Mouse (Mus musculus): ENCODE measurements around the gene Tcf12. TPM values are rescaled to one million over a fixed set of nuclear protein-coding genes. Genes with fewer than 3 reads are reported as not detected.

Tcf12 gene
- polyA plus RNA-seq, 1 experiment from 2014 or later, result 8.4 TPM

DNA sequence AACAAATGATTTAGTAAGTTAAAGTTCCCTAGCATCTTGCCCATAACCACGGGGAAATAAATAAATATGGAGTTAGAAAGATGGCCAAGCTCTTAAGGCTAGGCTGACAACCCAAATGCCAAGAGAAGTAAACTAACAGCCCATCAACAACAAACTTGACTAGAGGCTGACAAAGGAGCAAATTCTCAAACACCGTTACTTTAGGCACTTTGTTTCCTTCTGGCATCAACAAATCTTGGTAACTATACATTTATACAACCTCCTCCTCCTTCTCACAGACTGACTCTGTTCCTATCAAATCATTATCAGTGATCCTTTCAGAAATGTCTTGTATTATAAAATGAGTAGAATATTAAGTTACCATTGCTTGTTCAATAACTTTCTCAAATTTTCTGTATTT lies 159.7 kb downstream of the Tcf12 start:
- Histone ChIP-seq H3K4me3 (replicated peaks) (no peak overlapping the region), H3K9ac (no peak overlapping the region), H3K4me2 (no peak overlapping the region), H3K27ac (replicated peaks) (no peak overlapping the region), H3K9me3 (replicated peaks) (no peaks in the 10 kb centered on the region), H3K27me3 (no peaks in the 10 kb centered on the region), H3K36me3 (replicated peaks) (no peaks in the 10 kb centered on the region), H3K4me1 (replicated peaks) (peaks cover 13% of the 10 kb centered on the region)
- WGBS (ENCODE audit: insufficient replicate concordance), result 60% methylated on average over 2 of the region's 2 CpGs
- no peak for ATAC-seq (ENCODE audit: insufficient read depth)

DNA sequence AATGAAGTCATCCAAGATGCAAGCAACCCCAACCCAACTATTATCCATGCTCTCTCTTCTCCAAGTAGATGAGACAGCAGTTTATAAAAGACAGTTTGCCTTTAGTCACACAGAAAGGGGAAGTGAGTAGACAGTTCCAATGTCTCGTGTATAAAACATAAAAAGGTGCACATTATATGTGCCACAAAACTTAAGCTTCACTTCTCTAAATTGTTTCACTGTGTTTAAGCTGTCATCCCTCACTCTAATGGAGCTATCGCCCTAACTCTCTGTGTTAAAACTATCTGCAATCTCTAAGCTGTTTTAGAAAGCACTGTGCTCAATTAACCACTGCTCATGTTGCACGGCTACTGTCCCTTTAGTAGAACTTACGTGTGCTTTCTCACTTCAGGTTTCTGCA lies 160.3 kb downstream of the Tcf12 start:
- Histone ChIP-seq H3K36me3 (replicated peaks) (no peaks in the 10 kb centered on the region), H3K4me2 (no peak overlapping the region), H3K9ac (no peak overlapping the region), H3K27ac (replicated peaks) (no peak overlapping the region), H3K4me3 (replicated peaks) (no peak overlapping the region), H3K9me3 (replicated peaks) (no peaks in the 10 kb centered on the region), H3K27me3 (no peaks in the 10 kb centered on the region), H3K4me1 (replicated peaks) (peaks cover 13% of the 10 kb centered on the region)
- 35% methylated on average over 4 of the region's 4 CpGs for WGBS (ENCODE audit: insufficient replicate concordance)
- ATAC-seq (ENCODE audit: insufficient read depth), result no peak

DNA sequence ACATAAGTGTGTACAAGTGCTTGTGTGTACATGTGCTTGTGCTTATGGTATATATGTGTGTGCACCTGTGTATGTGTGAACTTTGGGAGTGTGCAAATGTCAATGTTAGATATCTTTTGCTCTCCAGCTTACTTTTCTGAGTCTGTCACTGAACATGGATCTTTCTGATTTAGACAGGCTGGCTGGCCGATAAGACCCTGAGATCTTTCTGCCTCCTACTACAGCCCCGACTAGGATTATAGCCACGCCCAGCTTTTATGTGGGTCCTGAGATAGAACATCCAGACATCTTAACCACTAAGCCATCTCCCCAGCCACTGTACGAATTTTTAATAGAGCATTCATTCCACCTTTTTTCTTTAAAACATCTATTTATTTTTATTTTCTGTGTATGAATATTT lies 166.9 kb downstream of the Tcf12 start:
- Histone ChIP-seq H3K9ac (no peak overlapping the region), H3K4me3 (replicated peaks) (no peak overlapping the region), H3K4me2 (no peak overlapping the region), H3K9me3 (replicated peaks) (no peaks in the 10 kb centered on the region), H3K4me1 (replicated peaks) (peaks cover 8% of the 10 kb centered on the region), H3K27me3 (no peaks in the 10 kb centered on the region), H3K27ac (replicated peaks) (0 out of 2 replicates have a peak overlapping the region, but pooled peaks have one; percentile 10), H3K36me3 (replicated peaks) (0 out of 2 replicates have a peak, but pooled peaks cover 4% of the 10 kb centered on the region)
- ATAC-seq (ENCODE audit: insufficient read depth), result peak; percentile 63; the same call in 1 of the 2 replicates
- WGBS (ENCODE audit: insufficient replicate concordance), result 27% methylated on average over 4 of the region's 4 CpGs

DNA sequence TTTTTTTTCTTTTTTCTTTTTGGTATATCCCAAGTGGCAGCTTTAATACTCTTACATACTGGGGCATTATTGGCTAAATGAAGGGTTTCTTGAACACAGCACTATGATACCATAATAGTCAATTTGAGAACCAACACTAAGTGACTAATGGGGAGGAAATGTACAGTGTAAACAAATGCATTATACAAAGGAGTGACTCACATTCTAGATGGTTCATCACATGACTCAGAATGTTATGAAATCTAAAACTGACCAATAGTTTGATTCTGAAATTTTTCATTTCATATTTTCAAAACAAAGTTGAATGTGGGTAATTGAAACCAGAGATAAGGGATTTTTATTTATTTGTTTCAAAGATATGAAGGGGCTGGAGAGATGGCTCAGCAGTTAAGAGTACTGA lies 169.2 kb downstream of the Tcf12 start:
- Histone ChIP-seq H3K36me3 (replicated peaks) (0 out of 2 replicates have a peak, but pooled peaks cover 4% of the 10 kb centered on the region), H3K9ac (no peak overlapping the region), H3K9me3 (replicated peaks) (no peaks in the 10 kb centered on the region), H3K27ac (replicated peaks) (no peak overlapping the region), H3K4me3 (replicated peaks) (no peak overlapping the region), H3K4me2 (no peak overlapping the region), H3K27me3 (no peaks in the 10 kb centered on the region), H3K4me1 (replicated peaks) (peaks cover 8% of the 10 kb centered on the region)
- no peak for ATAC-seq (ENCODE audit: insufficient read depth)

DNA sequence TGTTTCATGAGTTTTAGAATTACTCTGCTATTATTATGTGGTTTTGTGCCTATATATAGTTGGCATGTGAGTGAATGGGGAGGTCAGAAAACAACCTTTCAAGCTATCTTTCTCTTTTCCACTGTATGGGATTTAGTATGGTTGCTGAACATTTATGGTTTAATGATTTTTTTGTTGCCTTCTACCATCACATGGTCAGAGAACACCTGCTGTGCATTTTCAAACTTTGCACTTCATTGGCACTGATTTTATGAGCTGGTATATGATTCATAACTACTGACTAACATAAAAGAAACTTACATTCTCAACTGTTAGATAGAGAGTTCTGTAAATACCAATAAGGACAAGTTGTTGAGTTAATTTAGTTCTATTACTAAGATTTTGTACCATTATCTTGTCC lies 171.7 kb downstream of the Tcf12 start:
- Histone ChIP-seq H3K9ac (no peak overlapping the region), H3K4me3 (replicated peaks) (no peak overlapping the region), H3K27me3 (no peaks in the 10 kb centered on the region), H3K4me2 (no peak overlapping the region), H3K27ac (replicated peaks) (no peak overlapping the region), H3K9me3 (replicated peaks) (no peaks in the 10 kb centered on the region), H3K36me3 (replicated peaks) (0 out of 2 replicates have a peak, but pooled peaks cover 4% of the 10 kb centered on the region), H3K4me1 (replicated peaks) (peaks cover 6% of the 10 kb centered on the region)
- no peak for ATAC-seq (ENCODE audit: insufficient read depth)

DNA sequence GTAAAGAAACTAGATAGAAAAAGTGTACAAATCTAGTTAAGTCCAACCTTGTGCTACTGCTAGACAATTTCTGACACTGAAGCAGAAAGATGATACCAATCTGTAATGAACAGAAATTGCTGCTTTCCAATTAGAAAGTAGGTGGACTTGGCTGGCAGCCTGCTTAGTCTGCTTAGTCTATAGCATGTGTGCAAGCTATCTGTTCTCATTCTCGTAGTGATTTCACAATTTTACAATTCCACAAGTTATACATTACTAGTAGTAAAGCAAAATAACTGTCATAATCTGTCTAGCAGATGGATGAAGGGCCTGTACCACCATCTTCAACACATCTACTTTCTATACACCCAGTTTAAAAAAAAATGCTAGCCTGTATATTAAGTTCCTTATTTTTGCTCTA lies 175.5 kb downstream of the Tcf12 start:
- Histone ChIP-seq H3K9ac (no peak overlapping the region), H3K4me2 (no peak overlapping the region), H3K27me3 (no peaks in the 10 kb centered on the region), H3K27ac (replicated peaks) (no peak overlapping the region), H3K4me3 (replicated peaks) (no peak overlapping the region), H3K36me3 (replicated peaks) (no peaks in the 10 kb centered on the region), H3K4me1 (replicated peaks) (peaks cover 4% of the 10 kb centered on the region), H3K9me3 (replicated peaks) (no peaks in the 10 kb centered on the region)
- WGBS (ENCODE audit: insufficient replicate concordance), result 68% methylated on average over 1 of the region's 1 CpGs
- no peak for ATAC-seq (ENCODE audit: insufficient read depth)

DNA sequence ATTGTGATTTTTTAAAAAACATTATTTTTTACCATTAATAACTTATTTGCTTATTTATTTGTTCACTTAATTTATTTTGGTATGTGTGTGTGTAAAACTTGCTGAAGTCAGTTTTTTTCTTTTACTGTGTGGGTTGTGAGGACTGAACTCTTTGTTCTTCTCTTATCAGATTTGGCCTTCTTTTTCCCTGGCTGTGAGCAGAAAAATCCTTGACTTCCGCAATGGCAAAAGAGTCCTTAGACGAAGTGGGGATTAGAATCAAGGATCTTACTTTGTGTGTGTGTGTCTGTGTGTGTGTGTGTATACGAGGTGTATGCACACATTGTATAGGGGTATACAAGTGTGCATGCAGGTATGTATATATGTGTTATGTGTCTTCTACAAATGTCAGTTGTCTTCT lies 176.8 kb downstream of the Tcf12 start:
- ATAC-seq (ENCODE audit: insufficient read depth), result no peak
- Histone ChIP-seq H3K9me3 (replicated peaks) (no peaks in the 10 kb centered on the region), H3K4me3 (replicated peaks) (no peak overlapping the region), H3K36me3 (replicated peaks) (no peaks in the 10 kb centered on the region), H3K27me3 (no peaks in the 10 kb centered on the region), H3K9ac (no peak overlapping the region), H3K4me2 (no peak overlapping the region), H3K27ac (replicated peaks) (no peak overlapping the region), H3K4me1 (replicated peaks) (peaks cover 12% of the 10 kb centered on the region)
- WGBS (ENCODE audit: insufficient replicate concordance), result 75% methylated on average over 3 of the region's 3 CpGs

DNA sequence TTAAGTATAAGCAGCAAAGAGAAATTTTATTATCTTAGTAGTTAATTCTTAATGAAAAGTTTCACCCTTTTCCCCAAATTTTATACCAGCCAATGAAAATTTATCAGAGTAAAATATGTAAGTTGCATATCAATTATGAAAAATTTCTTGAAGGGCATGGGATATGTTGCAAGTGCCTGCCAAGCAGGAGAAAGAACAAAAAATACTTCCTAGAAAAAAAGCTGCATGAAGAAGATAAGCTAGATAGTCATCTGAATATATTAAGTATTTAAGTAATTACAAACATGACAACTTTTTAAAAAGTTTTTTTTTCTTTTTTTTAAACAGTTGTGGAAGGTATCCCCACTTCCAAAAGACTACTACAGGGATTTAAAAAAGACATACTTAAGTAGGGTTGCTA lies 179.7 kb downstream of the Tcf12 start:
- peaks cover 12% of the 10 kb centered on the region for H3K4me1 ChIP-seq (replicated peaks)
- no peak overlapping the region for H3K4me3 ChIP-seq (replicated peaks)
- no peak for ATAC-seq (ENCODE audit: insufficient read depth)
- no peak overlapping the region for H3K4me2 ChIP-seq
- H3K9ac ChIP-seq, result no peak overlapping the region
- H3K27ac ChIP-seq (replicated peaks), result 0 out of 2 replicates have a peak overlapping the region, but pooled peaks have one; percentile 9
- H3K27me3 ChIP-seq, result no peaks in the 10 kb centered on the region
- no peaks in the 10 kb centered on the region for H3K36me3 ChIP-seq (replicated peaks)
- H3K9me3 ChIP-seq (replicated peaks), result no peaks in the 10 kb centered on the region

DNA sequence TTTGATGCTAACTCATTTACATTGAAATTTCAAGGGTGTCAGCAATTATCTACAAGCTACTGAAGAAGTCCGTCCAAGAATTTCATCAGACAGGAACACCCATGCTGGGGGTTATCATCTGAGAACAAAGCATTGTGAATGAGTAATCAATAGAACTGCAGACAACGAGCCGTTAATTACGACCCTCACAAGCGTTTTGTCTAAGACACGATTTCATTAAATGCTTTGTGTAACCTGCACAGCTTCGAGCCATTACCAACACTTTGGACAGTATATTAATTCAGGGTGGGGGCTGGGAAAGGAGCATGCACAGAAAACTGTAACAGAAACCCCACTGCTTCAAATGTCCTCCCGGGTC lies 180.3 kb downstream of the Tcf12 start:
- H3K4me1 ChIP-seq (replicated peaks), result peaks cover 12% of the 10 kb centered on the region
- H3K27me3 ChIP-seq, result no peaks in the 10 kb centered on the region
- no peak overlapping the region; the same call in 1 of the 2 replicates for H3K4me3 ChIP-seq (replicated peaks)
- peak overlapping the region; percentile 37 for H3K4me2 ChIP-seq
- H3K36me3 ChIP-seq (replicated peaks), result no peaks in the 10 kb centered on the region
- ATAC-seq (ENCODE audit: insufficient read depth), result peak; percentile 73
- H3K9me3 ChIP-seq (replicated peaks), result no peaks in the 10 kb centered on the region
- no peak overlapping the region for H3K9ac ChIP-seq
- WGBS (ENCODE audit: insufficient replicate concordance), result 18% methylated on average over 8 of the region's 8 CpGs
- peak overlapping the region; percentile 64; the same call in 1 of the 2 replicates for H3K27ac ChIP-seq (replicated peaks)

DNA sequence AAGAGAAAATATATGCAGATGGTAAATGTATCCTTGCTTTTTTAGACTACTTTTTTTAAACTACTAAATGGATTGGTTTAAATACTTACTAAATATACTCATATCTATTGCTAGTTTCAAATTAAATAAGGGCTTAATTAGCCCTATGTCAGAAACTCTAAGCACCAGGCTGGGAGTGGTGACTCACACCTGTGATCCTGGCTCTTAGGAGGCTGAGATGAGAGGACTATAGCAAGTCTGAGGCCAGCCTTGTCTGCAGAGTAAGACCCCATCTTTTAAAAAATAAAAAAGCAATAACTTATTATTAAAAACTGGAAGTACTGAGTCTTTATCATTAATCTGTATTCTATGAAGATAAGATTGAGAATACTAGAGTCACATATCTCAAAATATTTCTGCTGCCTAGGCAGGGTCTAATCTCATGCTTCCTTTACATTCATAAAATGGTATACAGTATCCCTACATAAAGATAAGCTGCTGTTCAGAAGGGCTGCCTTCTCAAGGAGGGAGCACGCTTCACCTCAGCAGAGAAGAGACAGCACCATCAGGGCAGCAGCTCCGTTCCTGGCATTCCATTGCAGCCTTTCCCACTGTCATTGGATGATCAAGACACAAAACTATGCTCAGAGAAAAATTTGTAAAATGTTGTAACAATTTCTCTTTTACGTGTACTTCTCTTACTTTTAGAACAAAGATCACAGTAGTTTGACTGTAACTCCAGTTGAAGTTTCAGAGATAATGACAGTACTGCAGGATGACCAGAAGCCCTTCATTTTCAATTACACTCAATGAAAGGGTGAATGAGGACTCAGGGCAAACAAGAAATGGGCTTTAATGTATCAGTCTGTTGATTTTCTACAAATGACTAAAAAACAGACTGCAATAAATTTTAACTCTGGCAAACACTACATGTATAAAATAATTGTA lies 181.0 kb downstream of the Tcf12 start:
- H3K4me3 ChIP-seq (replicated peaks), result no peak overlapping the region; the same call in 1 of the 2 replicates
- ATAC-seq (ENCODE audit: insufficient read depth), result peak; percentile 80

DNA sequence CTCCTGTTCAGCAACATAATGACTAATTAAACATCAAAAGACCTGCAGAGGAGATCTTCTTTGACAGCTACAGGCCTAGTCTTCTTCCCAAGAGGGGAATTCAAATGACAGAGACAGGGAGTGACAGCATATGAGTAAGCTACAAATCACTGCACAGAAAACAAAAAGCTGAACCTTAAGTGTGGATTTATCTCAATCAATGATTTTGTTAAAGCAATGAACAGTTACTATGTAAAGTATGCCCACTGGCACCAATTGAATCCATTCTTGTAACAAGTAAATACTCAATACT lies 195.1 kb downstream of the Tcf12 start:
- Histone ChIP-seq H3K36me3 (replicated peaks) (0 out of 2 replicates have a peak, but pooled peaks cover 3% of the 10 kb centered on the region), H3K27ac (replicated peaks) (no peak overlapping the region), H3K9ac (no peak overlapping the region), H3K4me1 (replicated peaks) (no peaks in the 10 kb centered on the region), H3K9me3 (replicated peaks) (no peaks in the 10 kb centered on the region), H3K4me3 (replicated peaks) (no peak overlapping the region), H3K4me2 (no peak overlapping the region), H3K27me3 (no peaks in the 10 kb centered on the region)
- ATAC-seq (ENCODE audit: insufficient read depth), result no peak

More for the DNA sequence above, 181.0 kb downstream of the Tcf12 start:
- Histone ChIP-seq H3K9me3 (replicated peaks) (no peaks in the 10 kb centered on the region), H3K4me1 (replicated peaks) (peaks cover 12% of the 10 kb centered on the region), H3K4me2 (peak overlapping the region; percentile 37), H3K27me3 (no peaks in the 10 kb centered on the region), H3K9ac (no peak overlapping the region), H3K27ac (replicated peaks) (peak overlapping the region; percentile 64), H3K36me3 (replicated peaks) (no peaks in the 10 kb centered on the region)
- WGBS (ENCODE audit: insufficient replicate concordance), result 36% methylated on average over 3 of the region's 3 CpGs
